Mouse (Mus musculus) fibroblast of lung, adult 2 months (primary cell): ENCODE data around the gene Gm14401.
"Not testable (repeated sequence)": the region's sequence is repeated elsewhere in the genome, so short reads cannot be mapped to it uniquely, and the experiment has no call there.

ENCODE experiments used
- DNase-seq: peaks from one replicate; pipeline ENCODE4 v3.0.0-alpha.2; 2011; ENCODE audit warnings: low read depth

Gene Gm14401

DNA sequence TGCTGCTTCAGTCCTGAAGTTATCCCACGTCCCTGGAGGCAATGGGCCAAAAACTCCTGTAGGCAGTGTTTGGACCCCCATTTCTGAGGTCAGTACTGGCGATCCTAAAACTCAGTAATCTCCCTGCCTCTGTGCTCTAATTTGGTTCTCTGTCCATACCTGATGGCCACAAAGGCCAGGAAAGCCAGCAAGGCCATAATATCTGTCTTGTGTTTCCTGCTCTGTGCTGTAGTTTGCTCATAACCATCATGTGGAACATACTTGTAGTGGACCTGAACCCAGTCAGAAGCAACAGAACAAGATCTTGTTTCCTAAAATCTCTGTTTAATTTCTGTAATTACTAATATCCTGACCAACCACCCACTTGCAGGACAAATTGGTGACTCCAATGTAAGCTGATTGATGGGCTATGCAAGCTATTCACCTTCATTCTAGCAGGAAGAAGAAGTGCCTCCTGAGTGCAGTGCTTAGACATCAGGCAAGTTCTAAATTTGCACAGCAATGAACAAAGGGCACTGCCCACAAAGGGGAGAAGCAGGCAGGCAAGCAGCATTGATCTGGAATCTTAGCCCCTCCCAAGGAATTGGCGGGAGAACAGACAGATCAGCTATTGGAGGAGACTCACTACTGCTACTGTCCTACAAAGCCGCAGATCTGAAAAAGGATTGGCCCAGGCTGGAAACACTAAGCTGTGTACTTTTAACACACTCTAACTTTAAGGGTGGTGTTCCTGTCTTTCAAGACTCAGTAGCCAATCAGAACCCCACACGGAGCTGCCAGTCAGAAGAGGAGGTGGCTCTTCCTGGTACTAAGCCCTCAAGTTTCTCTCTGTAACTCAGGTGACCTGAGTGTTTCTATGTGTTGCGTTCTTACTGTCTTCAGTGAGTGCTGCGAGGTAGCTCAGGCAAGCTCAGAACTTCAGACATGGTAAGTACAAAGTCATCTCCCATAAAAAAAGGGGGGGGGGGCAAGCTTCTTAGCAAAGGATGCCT, at the start of gene Gm14401:
TSS of gene Gm14401 (plus strand) at position 889 of the 992 bp plus-strand sequence.
- not testable (repeated sequence) for DNase-seq

DNA sequence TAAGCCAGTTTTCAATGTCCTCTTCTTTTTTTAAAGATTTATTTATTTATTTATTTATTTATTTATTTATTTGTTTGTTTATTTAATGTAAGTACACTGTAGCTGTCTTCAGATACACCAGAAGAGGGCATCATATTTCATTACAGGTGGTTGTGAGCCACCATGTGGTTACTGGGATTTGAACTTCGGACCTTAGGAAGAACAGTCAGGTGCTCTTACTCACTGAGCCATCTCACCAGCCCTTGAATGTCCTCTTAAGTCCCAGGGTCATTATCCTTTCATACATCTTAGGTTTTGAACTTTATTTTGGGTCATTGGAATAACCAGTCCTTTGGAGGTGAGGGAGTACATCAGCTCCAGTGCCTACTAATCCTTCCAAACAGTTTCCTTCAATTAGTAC, 1.3 kb upstream of the Gm14401 start:
- DNase-seq, result not testable (repeated sequence)

DNA sequence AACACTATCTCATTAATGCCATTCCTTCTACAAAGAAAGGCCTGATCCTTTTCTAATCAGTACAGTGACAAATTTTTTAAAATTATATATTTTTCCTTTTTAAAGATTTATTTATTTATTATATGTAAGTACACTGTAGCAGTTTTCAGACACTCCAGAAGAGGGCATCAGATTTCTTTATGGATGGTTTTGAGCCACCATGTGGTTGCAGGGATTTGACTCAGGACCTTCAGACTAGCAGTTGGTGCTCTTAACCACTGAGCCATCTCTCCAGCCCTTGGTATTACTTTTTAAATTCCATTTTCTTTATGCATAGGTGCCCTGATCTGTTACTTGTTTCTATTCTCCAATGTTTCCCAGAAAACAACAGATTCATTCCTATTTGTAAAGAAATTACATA, 895 bp downstream of the Gm14401 start:
- DNase-seq, result not testable (repeated sequence)

DNA sequence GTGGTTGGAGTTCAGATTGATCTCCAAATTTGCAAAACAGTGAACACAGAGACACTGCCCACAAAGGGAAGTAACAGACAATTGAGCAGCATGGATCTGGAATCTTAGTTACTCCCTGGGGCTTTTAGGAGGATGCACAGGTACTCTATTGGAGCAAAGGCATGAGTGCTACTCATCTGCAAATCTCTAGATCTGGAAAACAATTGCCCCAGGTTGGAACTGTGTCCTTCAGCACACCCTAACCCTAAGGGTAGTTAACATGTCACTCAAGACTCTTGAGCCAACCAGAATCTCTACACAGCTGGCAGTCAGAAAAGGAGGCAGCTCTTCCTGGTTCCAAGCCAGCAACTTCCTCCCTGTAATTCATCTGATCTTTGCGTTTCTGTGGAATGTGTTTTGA, 5.7 kb downstream of the Gm14401 start:
- DNase-seq, result not testable (repeated sequence)

DNA sequence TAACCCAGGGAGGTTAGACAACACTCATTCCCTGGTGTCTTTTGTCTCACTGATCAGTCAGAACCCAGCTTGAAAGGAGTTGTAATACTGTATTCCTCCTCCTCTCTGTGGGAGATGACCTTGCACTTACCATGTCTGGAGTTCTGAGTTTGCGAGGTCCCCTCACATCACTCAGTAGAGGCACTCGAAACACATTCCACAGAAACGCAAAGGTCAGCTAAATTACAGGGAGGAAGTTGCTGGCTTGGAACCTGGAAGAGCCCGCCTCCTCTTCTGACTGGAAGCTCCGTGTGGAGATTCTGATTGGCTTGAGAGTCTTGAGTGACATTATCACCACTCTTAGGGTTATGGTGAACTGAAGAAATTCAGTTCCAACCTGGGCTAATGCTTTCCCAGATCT, 35.0 kb downstream of the Gm14401 start:
- DNase-seq, result not testable (repeated sequence)

DNA sequence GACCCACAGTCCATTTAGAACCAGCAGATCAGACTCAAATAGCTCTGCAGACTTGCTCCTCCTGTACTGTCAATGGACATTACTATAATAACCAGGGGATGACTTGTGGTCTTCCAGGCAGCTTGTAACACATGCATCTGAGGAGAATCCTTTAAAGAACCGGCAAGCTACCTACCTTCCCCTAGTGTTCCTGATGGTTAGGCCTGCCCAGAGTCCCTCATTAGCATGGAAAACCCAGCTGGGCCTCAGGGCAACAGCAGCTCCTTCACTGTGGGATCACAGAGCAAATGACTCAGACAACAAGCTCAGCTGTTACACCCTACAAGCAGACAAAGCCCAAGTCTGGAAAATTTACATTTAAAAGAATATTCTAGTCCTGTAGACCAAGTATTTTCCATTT, 55.0 kb downstream of the Gm14401 start:
- not testable (repeated sequence) for DNase-seq
